ENCODE assay signal across 13 mouse cellular contexts in genomic region chr6:4413201-4413600, GRCm38 (mm10).
"Had no signal": no experiment of that assay in that cellular context is flagged by ENCODE, and none has a peak within 500 bp of the region (broad histone marks: within the 10 kb centered on the region; RNA-seq: fewer than 3 reads in every experiment).

No protein-coding gene starts in this region.

- DNase-seq: gastrocnemius, postnatal 14 days; gastrocnemius, postnatal 36 days; heart, adult 18-20 months; heart, postnatal 14 days; heart, postnatal 36 days; kidney, adult 11 months; kidney, adult 2 months; kidney, adult 9 months; kidney, postnatal 14 days; kidney, postnatal 36 days; layer of hippocampus, adult 9-11 months; layer of hippocampus, postnatal 36 days; left cerebral cortex, postnatal 4 days had no signal
